Mouse (Mus musculus): ENCODE data around the gene Ccdc69.

DNA sequence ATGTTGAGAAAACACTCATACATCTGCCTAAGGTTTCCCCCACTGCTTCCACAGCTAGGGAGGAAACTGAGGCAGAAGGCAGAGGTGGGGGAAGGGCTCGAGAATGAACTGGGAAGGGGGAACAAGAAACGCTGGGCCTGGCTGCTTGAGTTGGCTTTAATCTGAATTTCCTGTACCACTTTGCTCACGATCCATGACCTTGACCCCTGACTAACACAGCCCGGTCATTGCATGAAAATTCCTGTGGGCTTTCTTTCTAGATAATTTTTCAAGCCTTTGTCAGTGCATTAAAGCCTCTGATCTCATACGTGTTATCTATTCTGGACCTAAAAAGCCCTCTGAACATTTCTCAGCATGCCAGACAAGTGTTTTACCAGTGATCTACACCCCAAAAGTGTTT is 15.1 kb downstream of the Ccdc69 start:
- TF ChIP-seq CTCF (IDR thresholded peaks at IDR 0.05; ENCODE audit: borderline replicate concordance, insufficient read depth, low read length) (no peak), POLR2A (IDR thresholded peaks at IDR 0.05; ENCODE audit: low read depth, low read length) (no peak)

All from embryonic fibroblast, embryonic 13.5 days (primary cell).